Mouse (Mus musculus) retina, postnatal 7 days (tissue): Measurements from ENCODE around the gene Dbn1.

Experiments used
- DNase-seq: peaks from one replicate; pipeline ENCODE4 v3.0.0-alpha.2; 2012; ENCODE audit warnings: low read depth, low spot score

Dbn1 gene

GRCm38 (mm10) chr13:55487578-55488498 lies at the start of gene Dbn1:
Dbn1 (minus strand) TSS chr13:55488111.
- no peak for DNase-seq

- peak; percentile 99 for DNase-seq
Measured at GRCm38 (mm10) chr13:55536194-55537175, 48.6 kb upstream of the Dbn1 start, which contains the start of gene Ddx41. Ddx41 (minus strand) TSS chr13:55536658.

GRCm38 (mm10) chr13:55535796-55536193 lies 47.9 kb upstream of the Dbn1 start:
- DNase-seq: no peak

DNA sequence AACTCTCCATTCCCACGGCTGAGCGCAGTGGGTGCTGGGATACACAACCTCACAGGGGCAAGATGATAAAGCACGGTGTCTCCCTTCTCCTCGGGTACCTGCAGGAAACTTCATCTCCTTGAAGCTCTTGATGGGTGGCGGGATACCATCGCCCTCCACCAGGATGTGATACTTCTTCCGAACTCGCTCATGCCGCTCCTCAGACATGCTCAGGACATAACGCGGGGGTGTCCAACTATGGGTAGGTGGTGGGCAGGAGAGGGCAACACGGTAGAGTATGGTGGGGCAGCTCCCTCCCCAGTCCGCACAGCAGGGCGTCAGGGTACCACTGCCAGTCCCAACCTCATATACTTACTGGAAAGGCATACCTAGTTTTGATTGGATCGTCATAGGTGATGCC lies 47.3 kb upstream of the Dbn1 start:
- DNase-seq: no peak

DNA sequence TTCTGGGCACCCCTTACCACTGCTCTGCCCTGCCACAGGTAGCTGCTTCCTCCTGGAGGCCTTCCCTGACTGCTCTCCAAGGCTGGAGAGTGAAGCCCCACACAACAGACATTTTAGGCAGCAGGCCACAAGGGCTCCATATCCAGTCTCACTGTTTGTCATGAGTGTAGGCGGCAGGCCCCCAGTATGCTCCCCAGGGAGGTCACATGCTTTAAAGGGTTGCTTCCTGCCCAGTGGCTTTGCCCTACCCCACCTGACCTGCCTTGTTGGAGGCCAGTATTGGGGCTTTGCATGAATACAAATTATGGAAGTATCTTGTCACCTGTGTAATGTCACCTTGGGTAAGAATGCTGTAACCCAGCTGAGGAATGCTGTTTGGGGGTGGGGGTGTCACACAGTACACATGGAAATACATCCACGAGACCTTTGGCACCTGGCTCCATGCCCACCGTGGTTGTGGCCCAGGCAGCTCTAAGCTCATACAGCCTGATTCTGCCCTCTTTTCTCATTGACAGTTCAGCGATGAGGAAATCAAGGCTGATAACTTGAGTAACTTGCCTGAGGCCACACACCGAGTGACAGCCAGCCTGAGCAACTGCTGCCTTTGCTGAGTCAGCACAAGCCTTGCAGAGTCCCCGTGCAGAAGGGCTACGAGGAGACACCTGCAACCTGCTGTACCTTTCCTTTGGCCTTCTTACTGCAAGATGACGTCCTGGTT lies 41.4 kb upstream of the Dbn1 start, which contains the start of gene Dok3:
Gene Dok3, minus strand, starts transcription at position 99 of the 718 bp plus-strand sequence.
- no peak for DNase-seq

DNA sequence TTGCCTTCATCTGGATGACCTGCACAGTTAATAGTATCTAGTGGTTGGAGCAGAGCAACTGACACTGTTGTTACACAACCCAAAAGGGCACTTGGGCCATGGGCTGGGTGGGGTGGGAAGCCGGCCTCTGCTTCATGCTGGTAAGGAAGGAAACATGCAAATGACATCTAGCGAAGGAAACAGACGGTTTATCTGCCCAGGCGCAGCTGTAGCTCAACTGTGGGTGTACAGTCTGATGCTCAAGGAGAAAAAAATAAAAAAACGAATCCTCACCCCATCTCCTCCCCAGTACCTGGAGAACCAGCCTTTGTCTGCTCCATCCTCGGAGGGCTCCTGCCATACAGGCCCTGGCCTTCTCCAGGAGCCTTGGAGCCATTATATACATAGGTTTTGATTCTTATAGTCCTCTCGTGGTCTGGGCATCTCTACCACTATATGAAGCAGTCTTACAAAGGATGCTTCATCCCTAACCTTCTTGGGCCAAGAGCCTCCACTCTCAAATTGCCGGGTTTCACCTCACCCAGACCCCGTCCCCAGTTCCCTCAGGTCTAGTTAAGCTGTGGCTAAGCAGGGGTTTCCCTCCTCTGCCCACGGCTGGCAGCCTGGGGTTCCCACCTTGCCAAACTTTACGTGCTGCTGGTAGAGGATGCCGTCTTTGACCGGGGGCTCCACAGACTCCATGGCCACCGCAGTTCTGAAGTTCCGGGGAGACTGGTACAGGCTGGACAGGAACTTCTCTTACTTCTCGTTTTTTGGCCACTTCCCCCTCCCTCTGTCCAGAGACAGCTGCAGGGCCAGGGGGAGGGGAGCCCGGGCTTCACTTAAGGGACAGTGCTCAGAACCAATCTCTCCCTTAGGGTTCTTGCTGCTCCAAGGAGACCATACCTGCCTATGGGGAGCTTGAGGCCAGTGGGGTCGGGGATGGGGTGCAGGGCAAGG lies 40.2 kb upstream of the Dbn1 start:
- no peak for DNase-seq

GRCm38 (mm10) chr13:55527212-55527611 lies 39.3 kb upstream of the Dbn1 start:
- DNase-seq: no peak

GRCm38 (mm10) chr13:55525733-55526553 lies 38.0 kb upstream of the Dbn1 start:
- DNase-seq: no peak

DNA sequence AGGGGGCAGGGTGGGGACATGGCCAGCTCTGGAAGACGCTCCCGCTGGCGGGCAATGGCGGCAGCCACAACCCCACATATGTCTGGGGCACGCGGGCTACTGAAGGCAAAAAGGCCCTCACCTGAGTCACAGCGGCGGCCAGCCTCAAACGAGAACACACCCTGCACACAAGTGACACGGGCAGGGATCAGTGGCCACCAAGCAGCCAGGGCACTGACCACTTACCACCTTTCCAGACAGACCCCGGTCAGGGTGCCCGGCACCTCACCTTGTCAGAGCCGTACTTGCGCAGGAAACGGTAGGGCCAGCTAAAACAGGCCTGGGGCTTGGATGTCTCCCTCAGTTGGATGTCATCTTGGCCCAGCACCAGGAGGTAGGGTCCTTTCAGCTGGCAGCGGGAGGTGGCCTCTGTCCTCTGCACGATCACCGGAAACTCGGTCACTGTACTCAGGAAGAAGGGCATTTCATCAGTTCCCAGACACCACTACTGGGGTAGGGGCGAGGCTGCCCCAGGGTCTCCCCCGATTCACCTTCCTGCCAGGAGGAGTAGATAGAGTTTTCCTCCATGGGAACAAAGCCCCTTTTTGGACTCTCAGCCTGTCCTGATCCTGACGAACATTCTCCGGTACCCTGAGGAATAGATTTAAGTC lies 36.2 kb upstream of the Dbn1 start:
- DNase-seq: no peak

- DNase-seq: no peak
Measured at GRCm38 (mm10) chr13:55523278-55523677, 35.4 kb upstream of the Dbn1 start.

GRCm38 (mm10) chr13:55522730-55523129 lies 34.8 kb upstream of the Dbn1 start:
- no peak for DNase-seq

DNA sequence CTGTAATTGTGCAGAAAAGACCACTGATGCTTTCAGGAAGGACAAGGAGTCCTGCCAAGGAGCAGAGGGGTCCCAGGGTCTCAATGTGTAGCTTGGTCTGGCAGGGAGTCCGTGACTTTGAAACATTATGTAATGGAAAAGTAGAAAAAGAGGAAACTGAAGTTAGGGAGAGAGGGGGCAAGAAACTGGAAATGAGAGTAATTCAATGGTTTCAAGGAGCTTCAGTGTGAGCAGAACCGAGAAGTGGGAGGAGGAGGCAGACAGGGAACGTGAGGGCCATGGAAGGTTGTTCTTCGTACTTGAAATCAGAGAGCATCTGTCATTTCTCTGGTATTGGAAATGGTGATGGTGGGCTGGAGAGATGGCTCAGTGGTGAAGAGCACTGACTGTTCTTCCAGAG lies 31.7 kb upstream of the Dbn1 start:
- no peak for DNase-seq

DNA sequence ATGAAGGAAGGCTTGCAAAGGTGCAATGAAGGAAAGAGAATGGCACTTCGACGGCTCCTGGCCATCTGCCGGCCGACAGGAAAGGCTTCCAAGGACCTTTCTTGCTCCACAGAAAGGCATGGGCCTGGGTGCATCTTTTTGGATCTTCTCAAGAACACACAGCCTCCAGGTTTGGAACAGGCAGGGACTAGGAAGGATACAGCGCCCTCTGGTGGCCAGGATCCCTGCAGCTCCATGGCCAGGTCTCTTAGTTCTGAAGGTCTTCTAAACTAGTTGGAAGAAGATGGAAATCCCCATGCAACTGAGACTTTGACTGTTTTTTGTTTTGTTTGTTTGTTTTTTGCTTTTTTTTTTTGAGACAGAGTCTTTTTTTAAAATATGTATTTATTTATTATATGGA lies 29.0 kb upstream of the Dbn1 start:
- peak; percentile 75 for DNase-seq

DNA sequence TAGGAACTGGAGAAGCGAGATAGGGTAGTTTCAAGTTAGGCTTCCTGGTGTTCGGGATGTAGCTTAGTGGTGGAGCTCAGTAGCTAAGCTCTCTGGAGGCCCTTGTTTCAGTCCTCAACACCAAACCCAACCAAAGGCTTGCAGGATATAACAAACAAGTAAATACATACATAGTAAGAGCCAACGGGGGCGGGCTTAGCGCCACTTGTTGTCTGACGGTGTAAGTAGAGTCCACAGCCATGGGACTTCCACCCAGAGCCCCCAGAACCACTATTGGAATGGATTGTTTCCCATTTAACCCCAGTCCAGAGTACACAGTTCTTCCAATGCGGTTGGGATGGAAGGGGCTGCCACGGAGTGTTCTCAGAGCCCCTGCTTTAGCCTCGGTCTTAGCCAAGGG lies 25.9 kb upstream of the Dbn1 start:
- no peak for DNase-seq

DNA sequence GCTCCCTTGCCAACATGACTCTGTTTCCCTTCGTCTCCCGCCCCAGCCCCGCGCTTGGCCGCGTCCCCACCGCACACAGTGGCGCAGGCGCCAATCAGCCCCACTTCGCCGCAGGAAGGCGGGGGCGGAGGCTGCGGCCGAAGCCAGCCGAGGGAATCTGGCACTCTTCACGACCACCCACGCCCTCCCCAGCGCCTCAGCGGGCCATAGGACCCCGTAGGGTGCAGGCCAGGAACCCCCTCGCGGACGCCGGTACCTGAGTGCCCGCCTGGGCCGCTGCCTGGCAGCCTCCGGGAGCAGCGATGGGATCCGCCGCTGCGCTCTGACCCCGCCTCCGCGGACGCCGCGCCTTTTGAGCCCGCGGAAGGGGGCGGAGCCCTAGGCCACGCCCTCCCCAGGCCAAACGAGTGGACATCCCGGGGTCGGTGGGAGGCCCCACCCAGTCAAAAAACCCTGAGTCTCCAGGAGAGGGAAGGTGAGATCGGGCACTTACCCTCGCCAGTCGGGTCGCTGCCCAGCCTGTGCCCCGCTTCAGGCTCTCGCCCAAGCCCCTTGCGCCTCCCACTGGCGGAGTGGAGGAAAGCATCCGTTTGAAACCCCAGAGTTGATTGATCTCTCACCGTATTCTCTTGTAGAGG lies 25.3 kb upstream of the Dbn1 start, which contains the start of gene Pdlim7:
Gene Pdlim7, minus strand, starts transcription at position 566 of the 638 bp plus-strand sequence.
- peak; percentile 72 for DNase-seq

DNA sequence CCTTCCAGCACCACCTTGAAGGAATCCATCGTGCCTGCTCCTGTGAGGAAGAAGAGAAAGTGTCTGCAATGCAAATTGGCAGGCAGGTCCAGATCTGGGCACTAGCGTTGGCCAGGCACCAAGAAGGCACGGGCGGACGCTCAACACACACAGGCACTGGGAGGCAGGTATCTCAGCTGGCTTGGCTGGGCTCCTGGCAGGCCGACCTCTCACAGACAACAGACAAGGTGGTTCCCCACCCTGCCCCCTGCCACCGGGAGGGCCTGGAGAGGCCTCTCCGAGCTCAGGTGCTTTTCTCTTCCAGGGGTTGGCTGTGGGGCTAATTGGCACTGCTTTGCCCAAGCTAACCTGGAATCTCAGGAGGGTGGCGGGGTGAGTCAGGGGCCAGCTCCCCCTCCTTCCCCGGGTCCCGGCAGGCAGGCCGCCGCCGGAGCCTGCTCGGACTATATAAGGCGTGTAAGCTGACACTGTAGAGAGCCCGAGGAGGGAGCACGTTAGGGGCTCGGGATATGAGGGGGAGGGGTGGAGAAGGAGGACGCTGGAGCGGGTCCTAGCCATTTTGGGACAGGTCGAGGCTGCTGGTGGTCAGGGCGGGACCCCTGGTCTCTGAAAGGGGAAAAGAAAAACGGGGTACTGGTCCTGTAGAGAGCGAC lies 24.6 kb upstream of the Dbn1 start:
- DNase-seq: no peak

DNA sequence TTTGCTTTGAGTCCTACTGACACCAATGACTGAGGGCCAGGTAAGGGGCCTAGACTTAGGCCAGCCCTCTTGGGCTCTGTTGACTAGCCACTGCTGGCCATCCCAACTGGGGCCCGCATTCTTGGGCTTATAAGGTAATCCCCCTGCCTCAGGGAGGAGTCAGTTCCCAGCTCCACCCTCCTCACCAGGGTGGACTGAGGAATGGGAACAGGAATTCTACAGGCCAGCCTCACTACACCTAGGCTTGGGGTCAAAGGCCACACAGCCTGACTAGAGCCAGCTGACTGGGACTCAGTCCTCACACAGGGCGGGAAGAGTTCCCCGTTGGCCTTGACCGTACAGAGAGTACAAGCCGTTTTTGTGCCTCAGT lies 23.6 kb upstream of the Dbn1 start:
- no peak for DNase-seq
